Mouse (Mus musculus): ENCODE measurements at regions not wholly inside any gene's neighbourhood (a gene's known extent, or its start where the extent isn't known, plus 50 kb on each side); places are given as distances from the start of the nearest gene placed in this dataset.

- DNase-seq (ENCODE audit: low spot score in 2 of 2) = no peak
Measured at GRCm38 (mm10) chr8:116837991-116838390, 83.3 kb downstream of the Cmc2 start.

DNA sequence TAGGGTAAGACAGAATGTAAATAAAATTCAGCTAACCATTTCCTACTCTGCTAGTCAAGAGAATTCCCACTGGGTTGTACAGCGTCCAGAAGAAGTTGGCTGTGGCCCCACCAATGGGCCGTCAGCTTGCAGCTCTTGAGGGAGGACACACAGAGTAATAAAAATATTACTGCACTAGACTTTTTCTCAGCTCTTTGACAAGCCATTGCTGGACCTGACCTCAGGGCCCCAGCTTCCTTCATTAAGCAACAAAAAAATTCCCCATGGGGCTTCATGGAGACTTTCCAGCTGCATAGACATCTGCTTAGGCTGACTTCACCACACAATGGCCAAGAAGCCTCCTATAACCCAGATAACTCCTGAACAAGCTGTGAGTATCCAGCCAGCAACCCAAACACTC is 89.1 kb downstream of the Cmc2 start:
- DNase-seq (ENCODE audit: low spot score in 2 of 2) = peak in 1 of 2 experiments; percentile 24

DNA sequence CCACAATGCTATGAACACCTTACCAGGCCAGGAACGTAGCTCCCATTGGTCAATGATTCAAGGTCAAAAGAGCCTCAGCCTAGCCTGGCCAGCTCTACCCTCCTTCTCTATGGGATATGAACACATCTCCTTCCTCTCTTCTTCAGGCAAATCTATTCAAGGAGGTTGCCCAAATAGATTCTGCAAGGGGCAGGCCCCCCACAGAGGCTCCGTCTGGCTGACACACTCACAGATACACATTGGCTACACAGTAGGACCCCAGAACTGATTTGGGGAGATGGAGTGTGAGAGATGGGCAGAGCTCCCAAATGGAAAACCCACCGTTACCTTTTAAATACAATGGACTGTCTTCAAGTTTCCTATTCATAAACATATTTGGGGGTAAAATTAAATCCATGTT is 91.6 kb downstream of the Cmc2 start:
- DNase-seq (ENCODE audit: low spot score in 2 of 2) = no peak

DNA sequence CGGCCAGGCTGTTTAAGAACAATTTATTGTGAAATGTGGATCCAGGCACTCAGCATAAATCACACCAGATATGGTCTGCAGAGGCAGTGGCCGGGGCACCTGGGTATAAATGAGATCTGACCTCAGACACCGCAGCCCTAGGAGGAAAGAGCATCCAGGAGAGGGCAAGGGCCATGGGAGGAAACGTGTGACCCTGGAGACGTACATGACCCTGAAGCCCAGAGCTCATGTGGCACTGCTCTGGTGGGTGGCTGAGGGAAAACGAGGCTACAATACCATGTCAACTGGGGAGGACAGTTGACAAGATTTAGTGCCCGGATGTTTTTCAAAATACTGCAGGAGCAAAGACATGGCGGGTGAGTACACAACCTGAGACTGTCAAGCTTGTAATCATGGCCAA is 93.0 kb downstream of the Cmc2 start:
- no peak for DNase-seq (ENCODE audit: low spot score in 2 of 2)

- no peak for DNase-seq (ENCODE audit: low spot score in 2 of 2)
Measured at GRCm38 (mm10) chr8:116827141-116827540, 94.1 kb downstream of the Cmc2 start.

DNA sequence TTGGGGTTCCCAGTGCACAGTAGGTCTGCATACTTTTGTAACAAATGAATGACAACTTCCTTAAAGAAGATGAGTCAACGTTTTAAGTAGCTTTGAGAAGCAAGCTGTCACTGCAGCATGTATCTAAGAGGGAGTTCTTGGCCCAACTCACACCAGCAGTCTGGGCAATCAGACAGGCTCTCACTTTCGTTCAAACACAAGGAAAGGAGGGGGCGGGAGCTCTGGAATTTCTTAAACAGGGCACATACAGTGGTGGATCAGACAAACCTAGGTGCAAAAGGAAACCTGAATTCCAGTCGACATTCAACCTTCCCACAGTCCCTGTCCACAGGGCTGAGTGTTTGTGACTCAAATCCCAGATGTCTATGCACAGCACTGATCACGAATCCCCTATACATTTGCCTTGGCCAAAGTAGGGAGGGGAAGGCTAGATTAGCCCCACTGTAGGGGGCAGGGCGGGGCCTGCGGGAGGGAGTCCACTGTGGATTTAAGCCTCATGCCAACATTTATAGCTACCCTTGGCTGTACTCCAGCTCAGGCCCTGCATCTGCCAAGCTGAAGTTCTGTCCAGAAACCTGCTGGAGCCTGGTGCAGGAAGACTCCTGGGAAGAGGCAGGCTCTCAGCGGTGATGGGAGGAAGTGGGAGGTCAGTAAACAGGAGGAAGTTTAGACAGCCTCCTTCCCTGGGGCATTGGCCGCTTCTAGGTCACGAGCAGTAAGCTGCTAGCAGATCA is 81.5 kb upstream of the Cdyl2 start:
- DNase-seq (ENCODE audit: low spot score in 2 of 2) = peak; percentile 12 to 37

DNA sequence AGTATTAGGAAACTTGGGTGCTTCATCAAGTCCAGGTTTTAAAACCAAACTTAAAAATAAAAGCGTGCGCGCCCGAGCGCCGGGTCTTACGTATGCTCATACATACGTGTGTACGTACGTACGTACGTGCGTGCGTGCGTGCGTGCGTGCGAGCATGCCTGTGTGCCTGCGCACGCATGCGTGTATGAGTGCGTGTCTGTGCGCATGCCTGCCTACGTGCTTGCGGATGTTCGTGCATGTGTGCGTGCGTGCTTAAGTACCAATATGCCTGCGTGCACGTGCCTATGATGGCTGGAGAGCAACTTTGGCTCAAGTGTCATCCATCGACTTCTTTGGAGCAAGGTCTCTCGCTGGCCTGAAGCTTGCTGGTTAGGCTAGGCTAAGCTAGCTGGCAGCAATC is 68.5 kb upstream of the Cdyl2 start:
- DNase-seq (ENCODE audit: low spot score in 2 of 2) = no peak

GRCm38 (mm10) chr8:116800636-116801035 is 67.8 kb upstream of the Cdyl2 start:
- no peak for DNase-seq (ENCODE audit: low spot score in 2 of 2)

- DNase-seq (ENCODE audit: low spot score in 2 of 2) = no peak
Measured at GRCm38 (mm10) chr8:116798981-116799380, 66.2 kb upstream of the Cdyl2 start.

DNA sequence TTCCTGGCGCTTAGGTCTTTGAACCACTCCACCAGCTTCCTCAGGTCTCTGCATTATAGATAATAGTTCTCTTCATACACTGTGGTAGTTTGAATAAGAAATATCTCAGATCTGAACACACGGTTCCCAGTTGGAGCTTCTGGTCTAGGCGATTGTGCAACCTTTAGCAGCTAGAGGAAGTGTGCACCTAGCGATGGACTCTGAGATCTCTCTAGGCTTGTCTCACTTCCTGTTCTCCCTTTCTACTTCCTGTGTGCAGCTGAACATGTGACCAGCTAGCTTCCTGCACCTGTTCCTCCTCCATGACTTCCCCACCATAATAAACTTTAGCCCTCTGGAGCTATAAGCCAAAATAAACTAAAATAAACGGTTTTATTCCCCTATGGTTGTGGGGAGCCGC is 62.9 kb upstream of the Cdyl2 start:
- no peak for DNase-seq (ENCODE audit: low spot score in 2 of 2)

DNA sequence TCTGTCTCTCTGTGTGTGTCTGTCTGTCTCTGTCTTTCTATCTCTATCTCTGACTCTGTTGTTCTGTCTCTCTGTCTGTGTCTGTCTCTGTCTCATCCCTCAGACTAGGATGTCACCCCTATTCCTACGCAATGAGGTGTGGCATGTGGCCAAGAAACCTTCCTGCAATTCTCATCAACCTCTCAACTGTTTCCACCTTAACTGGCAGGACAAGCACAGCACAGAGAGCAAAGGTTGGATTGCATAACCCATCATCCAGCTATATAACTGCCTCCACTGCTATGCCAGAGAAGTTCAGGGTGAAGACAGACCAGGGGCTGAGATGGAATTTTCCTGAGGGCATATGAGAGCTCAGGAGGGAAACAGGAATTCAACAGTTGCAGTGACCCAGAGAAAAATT is 60.3 kb upstream of the Cdyl2 start:
- no peak for DNase-seq (ENCODE audit: low spot score in 2 of 2)

- no peak for DNase-seq (ENCODE audit: low spot score in 2 of 2)
Measured at GRCm38 (mm10) chr8:116790294-116790693, 57.5 kb upstream of the Cdyl2 start.
